Mouse (Mus musculus): Measurements from ENCODE around the gene Acap1. TPM values are rescaled to one million over a fixed set of nuclear protein-coding genes. Genes with fewer than 3 reads are reported as not detected.

The Acap1 gene
- polyA plus RNA-seq, 1 experiment from 2014 or later = 0.83 TPM

DNA sequence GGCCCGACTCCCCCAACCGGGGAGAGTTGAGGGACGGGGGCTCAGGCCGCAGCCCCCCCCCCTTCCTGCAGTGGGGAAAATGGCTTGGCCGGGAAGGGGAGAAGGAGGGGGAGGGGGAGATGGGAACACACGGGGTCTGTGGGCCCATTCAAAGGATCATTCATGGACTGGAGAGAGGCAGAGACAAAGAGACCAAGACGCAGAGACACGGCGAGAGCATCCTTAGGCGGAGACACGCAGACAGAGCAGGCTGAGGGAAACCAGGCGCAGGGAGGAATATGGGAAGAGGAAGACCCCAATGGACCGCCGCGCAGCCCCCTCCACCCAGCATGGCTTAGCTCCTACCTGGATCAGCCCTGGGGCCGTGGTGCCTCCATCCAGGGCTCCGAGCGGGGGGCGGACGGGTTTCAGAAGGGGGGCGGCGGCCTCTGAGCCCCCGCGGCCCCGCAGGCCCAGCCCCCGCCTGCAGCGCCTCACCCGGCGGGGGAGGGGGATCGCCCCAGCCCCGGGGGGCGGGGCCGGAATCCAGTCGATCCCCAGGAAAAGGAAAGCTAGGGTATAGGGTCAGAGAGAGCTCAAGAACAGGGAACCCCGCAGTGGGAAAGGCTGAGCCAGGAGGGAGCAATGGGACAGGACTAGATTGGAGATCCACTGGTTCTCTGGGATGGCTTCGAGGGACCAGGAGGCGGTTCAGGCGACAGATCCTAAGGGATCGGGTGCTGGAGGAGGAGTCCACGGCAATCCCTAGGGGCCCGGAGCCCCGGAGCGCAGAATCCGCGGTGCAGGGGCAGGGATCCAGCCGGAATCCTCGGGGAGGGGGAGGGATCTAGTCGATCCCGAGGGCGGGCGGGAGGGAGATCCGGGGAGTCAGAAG, 58.4 kb downstream of the Acap1 start:
- 1% methylated on average over 52 of the region's 52 CpGs for WGBS
- DNase-seq = peak; percentile 72
- peak overlapping the region; percentile 75 for H3K4me2 ChIP-seq

DNA sequence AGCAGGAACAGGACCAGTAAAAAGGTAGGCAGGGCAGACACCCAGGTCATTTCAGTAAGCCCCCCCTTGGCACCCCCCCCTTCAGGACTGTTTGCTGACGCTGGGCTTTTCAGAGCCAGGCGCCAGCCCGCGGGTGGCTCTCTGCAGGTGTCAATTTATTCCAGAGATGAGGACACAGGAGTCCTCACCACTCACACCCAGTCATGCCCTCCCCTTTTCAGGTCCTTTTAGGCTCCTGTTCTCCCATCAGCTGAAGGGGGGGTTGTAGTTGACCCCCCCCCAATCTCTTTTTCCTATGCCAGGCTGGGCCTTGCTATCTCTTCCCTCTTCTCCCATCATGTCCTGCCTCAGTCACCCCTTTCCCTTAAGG, 59.4 kb downstream of the Acap1 start:
- Histone ChIP-seq H3K27ac (ENCODE audit: low read depth) (no peak overlapping the region), H3K36me3 (ENCODE audit: insufficient read depth) (peaks cover 21% of the 10 kb centered on the region), H3K27me3 (ENCODE audit: insufficient read depth, low read length) (peaks cover 14% of the 10 kb centered on the region; the same call in 1 of the 2 replicates), H3K9ac (peak overlapping the region; percentile 20; the same call in 1 of the 2 replicates), H3K9me3 (ENCODE audit: low read depth, low read length) (no peaks in the 10 kb centered on the region), H3K4me2 (peak overlapping the region; percentile 75), H3K4me1 (ENCODE audit: insufficient read depth) (peaks cover 19% of the 10 kb centered on the region; the same call in 1 of the 2 replicates), H3K4me3 (ENCODE audit: low read depth, low read length) (peak overlapping the region; percentile 73)
- DNase-seq (no peak), ATAC-seq (ENCODE audit: insufficient read depth) (no peak)
- WGBS = 8% methylated on average over 3 of the region's 4 CpGs
- no peak for TF ChIP-seq CTCF (IDR thresholded peaks at IDR 0.05; ENCODE audit: low read depth)

More for the DNA sequence above, 58.4 kb downstream of the Acap1 start:
- H3K9ac ChIP-seq = peak overlapping the region; percentile 74
- peaks cover 19% of the 10 kb centered on the region; the same call in 1 of the 2 replicates for H3K4me1 ChIP-seq (ENCODE audit: insufficient read depth)
- H3K27me3 ChIP-seq (ENCODE audit: insufficient read depth, low read length) = peaks cover 14% of the 10 kb centered on the region; the same call in 1 of the 2 replicates
- H3K9me3 ChIP-seq (ENCODE audit: low read depth, low read length) = no peaks in the 10 kb centered on the region
- H3K36me3 ChIP-seq (ENCODE audit: insufficient read depth) = peaks cover 21% of the 10 kb centered on the region
- peak; percentile 3; the same call in 1 of the 2 replicates for ATAC-seq (ENCODE audit: insufficient read depth)
- peak overlapping the region; percentile 73 for H3K4me3 ChIP-seq (ENCODE audit: low read depth, low read length)
- H3K27ac ChIP-seq (ENCODE audit: low read depth) = peak overlapping the region; percentile 92
- no peak for TF ChIP-seq CTCF (IDR thresholded peaks at IDR 0.05; ENCODE audit: low read depth)

DNA sequence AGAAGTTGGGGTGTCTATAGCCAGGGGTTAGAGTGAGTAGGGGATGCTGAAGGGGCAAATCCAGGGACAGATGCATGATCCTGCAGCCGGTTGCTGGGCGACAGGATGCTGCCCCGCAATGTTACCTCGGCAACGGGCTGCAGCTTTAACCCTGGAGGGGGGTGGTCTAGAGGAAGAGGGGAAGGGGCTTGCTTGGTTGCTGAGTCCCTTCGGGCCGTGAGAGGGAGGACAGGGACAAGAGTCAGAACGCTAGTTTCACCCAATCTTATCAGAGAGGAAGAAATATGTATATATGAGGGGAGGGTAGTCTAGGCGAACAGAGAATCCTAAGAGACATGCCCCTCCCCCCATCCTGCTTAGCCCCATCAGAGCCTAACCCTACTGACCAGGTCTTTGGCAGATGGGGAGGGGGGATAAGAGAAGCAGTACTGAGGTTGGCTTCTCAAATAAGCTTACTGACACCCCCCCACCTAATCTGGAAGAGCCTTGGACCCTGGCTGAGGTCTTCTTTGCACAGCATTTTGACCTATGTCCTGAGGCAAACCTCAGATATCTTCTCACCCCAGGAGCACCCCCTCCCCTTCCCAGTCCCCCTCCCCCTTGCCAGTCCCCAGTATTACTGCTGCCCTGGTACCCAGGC, 59.9 kb downstream of the Acap1 start:
- Histone ChIP-seq H3K9ac (peak overlapping the region; percentile 20), H3K27ac (ENCODE audit: low read depth) (no peak overlapping the region), H3K36me3 (ENCODE audit: insufficient read depth) (peaks cover 21% of the 10 kb centered on the region), H3K9me3 (ENCODE audit: low read depth, low read length) (no peaks in the 10 kb centered on the region), H3K4me1 (ENCODE audit: insufficient read depth) (peaks cover 19% of the 10 kb centered on the region; the same call in 1 of the 2 replicates), H3K4me3 (ENCODE audit: low read depth, low read length) (peak overlapping the region; percentile 73; the same call in 1 of the 2 replicates), H3K27me3 (ENCODE audit: insufficient read depth, low read length) (peaks cover 14% of the 10 kb centered on the region; the same call in 1 of the 2 replicates), H3K4me2 (peak overlapping the region; percentile 75)
- DNase-seq = no peak
- ATAC-seq (ENCODE audit: insufficient read depth) = no peak
- WGBS = 8% methylated on average over 9 of the region's 9 CpGs
- TF ChIP-seq CTCF (IDR thresholded peaks at IDR 0.05; ENCODE audit: low read depth) = no peak

DNA sequence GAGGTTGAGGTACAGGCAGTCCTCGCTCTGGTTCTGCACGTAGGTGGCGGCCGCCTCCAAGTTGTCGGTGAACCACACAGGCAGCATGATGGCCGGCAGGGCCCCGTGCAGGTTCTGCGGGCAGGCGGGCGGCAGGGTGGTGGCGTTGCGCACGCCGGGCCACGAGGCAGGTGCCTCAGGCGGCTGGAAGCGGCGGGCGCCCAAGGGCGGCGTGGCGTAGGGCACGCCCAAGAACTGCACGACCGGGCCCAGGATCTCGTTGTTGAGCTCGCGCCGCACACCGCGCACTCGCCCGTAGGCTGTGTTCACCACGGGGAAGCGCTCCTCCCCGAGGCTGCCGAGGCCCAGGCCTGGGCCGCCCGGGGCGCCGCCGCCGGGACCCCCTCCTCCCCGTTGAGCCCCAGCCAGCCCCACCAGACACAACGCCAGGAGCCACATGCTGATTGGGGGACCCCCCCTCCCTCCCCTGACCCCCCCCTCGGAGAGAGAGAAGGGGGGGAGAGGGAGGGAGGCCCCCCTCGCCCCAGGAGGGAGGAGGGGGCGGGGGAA, 61.3 kb downstream of the Acap1 start:
- Histone ChIP-seq H3K9ac (peak overlapping the region; percentile 55), H3K27ac (ENCODE audit: low read depth) (no peak overlapping the region), H3K4me3 (ENCODE audit: low read depth, low read length) (peak overlapping the region; percentile 73), H3K4me2 (peak overlapping the region; percentile 75), H3K36me3 (ENCODE audit: insufficient read depth) (peaks cover 27% of the 10 kb centered on the region), H3K4me1 (ENCODE audit: insufficient read depth) (peaks cover 16% of the 10 kb centered on the region; the same call in 1 of the 2 replicates), H3K27me3 (ENCODE audit: insufficient read depth, low read length) (peaks cover 14% of the 10 kb centered on the region; the same call in 1 of the 2 replicates), H3K9me3 (ENCODE audit: low read depth, low read length) (no peaks in the 10 kb centered on the region)
- WGBS = 8% methylated on average over 46 of the region's 48 CpGs
- DNase-seq (peak; percentile 60), ATAC-seq (ENCODE audit: insufficient read depth) (no peak)
- no peak for TF ChIP-seq CTCF (IDR thresholded peaks at IDR 0.05; ENCODE audit: low read depth)

DNA sequence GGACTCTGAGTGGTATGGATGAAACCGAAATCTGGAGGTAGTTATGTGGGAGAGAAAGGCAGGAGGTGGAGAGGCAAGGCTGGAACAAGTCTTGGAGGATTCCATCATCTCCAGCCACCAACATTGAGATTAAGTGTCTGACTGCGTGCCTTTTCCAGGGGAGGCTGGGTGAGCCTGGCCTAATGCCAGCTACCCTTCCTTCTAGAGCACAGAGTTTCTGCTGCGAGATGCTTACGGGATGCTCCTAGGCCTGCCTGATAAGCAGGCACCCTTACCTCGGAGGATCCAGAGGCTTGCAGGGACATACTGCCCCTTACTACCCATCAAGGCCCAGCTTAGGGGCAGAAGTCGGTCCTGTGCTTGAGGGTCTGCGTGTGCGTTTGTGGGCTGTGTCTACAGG, 61.8 kb downstream of the Acap1 start:
- peak overlapping the region; percentile 55 for H3K9ac ChIP-seq
- DNase-seq (no peak), ATAC-seq (ENCODE audit: insufficient read depth) (no peak)
- peak overlapping the region; percentile 73 for H3K4me3 ChIP-seq (ENCODE audit: low read depth, low read length)
- H3K27me3 ChIP-seq (ENCODE audit: insufficient read depth, low read length) = peaks cover 14% of the 10 kb centered on the region; the same call in 1 of the 2 replicates
- H3K4me1 ChIP-seq (ENCODE audit: insufficient read depth) = peaks cover 16% of the 10 kb centered on the region; the same call in 1 of the 2 replicates
- H3K9me3 ChIP-seq (ENCODE audit: low read depth, low read length) = no peaks in the 10 kb centered on the region
- 51% methylated on average over 8 of the region's 8 CpGs for WGBS
- TF ChIP-seq CTCF (IDR thresholded peaks at IDR 0.05; ENCODE audit: low read depth) = no peak
- no peak overlapping the region for H3K27ac ChIP-seq (ENCODE audit: low read depth)
- peak overlapping the region; percentile 75 for H3K4me2 ChIP-seq
- peaks cover 32% of the 10 kb centered on the region for H3K36me3 ChIP-seq (ENCODE audit: insufficient read depth)

Small RNAs within 50 kb of the gene (microRNA-seq; reads per million reads assigned to microRNA genes)
- gene Mir6924 (ENCODE audit: borderline number of aligned reads) = not detected

Other genes with a start within 250 kb of the Acap1 start
- not detected in 2 replicates for gene Sox15, start 240.2 kb downstream of the Acap1 start, polyA plus RNA-seq (2014; fragmentation: Nextera tagmentation; extraction: Ambion mirVana)
- 29.4 and 32.2 TPM in 2 replicates for gene Mpdu1, start 232.9 kb downstream of the Acap1 start, polyA plus RNA-seq (2014; fragmentation: Nextera tagmentation; extraction: Ambion mirVana)
- gene Cd68, start 229.4 kb downstream of the Acap1 start, polyA plus RNA-seq (2014; fragmentation: Nextera tagmentation; extraction: Ambion mirVana) = 12.1 and 13.5 TPM in 2 replicates
- 695 and 712 TPM in 2 replicates for gene Eif4a1, start 223.1 kb downstream of the Acap1 start, polyA plus RNA-seq (2014; fragmentation: Nextera tagmentation; extraction: Ambion mirVana)
- gene Senp3, start 213.5 kb downstream of the Acap1 start, polyA plus RNA-seq (2014; fragmentation: Nextera tagmentation; extraction: Ambion mirVana) = 78.7 and 95.0 TPM in 2 replicates
- gene Tnfsf13, start 209.8 kb downstream of the Acap1 start, polyA plus RNA-seq (2014; fragmentation: Nextera tagmentation; extraction: Ambion mirVana) = 0.64 and 0.93 TPM in 2 replicates
- gene Tnfsf12, start 199.7 kb downstream of the Acap1 start, polyA plus RNA-seq (2014; fragmentation: Nextera tagmentation; extraction: Ambion mirVana) = 10.0 and 11.6 TPM in 2 replicates
- 4.4 and 5.3 TPM in 2 replicates for gene Tnfsfm13, start 199.4 kb downstream of the Acap1 start, polyA plus RNA-seq (2014; fragmentation: Nextera tagmentation; extraction: Ambion mirVana)
- gene Polr2a, start 136.9 kb downstream of the Acap1 start, polyA plus RNA-seq (2014; fragmentation: Nextera tagmentation; extraction: Ambion mirVana) = 50.4 and 50.5 TPM in 2 replicates
- gene Slc35g3, start 133.6 kb downstream of the Acap1 start, polyA plus RNA-seq (2014; fragmentation: Nextera tagmentation; extraction: Ambion mirVana) = 0.12 and 0.20 TPM in 2 replicates
- 2.5 TPM in 2 replicates for gene Zbtb4, start 129.6 kb downstream of the Acap1 start, polyA plus RNA-seq (2014; fragmentation: Nextera tagmentation; extraction: Ambion mirVana)
- 12.1 and 14.6 TPM in 2 replicates for gene Chrnb1, start 99.6 kb downstream of the Acap1 start, polyA plus RNA-seq (2014; fragmentation: Nextera tagmentation; extraction: Ambion mirVana)
- gene Fgf11, start 93.7 kb downstream of the Acap1 start, polyA plus RNA-seq (2014; fragmentation: Nextera tagmentation; extraction: Ambion mirVana) = 1.6 TPM in 2 replicates
- 4.3 and 5.0 TPM in 2 replicates for gene Tmem102, start 89.9 kb downstream of the Acap1 start, polyA plus RNA-seq (2014; fragmentation: Nextera tagmentation; extraction: Ambion mirVana)
- gene Gm39566, start 80.2 kb downstream of the Acap1 start, polyA plus RNA-seq (2014; fragmentation: Nextera tagmentation; extraction: Ambion mirVana) = not detected in 2 replicates
- gene Spem2, start 77.1 kb downstream of the Acap1 start, polyA plus RNA-seq (2014; fragmentation: Nextera tagmentation; extraction: Ambion mirVana) = not detected in 2 replicates
- gene Spem1, start 73.4 kb downstream of the Acap1 start, polyA plus RNA-seq (2014; fragmentation: Nextera tagmentation; extraction: Ambion mirVana) = not detected in 2 replicates
- gene Nlgn2, start 57.8 kb downstream of the Acap1 start, polyA plus RNA-seq (2014; fragmentation: Nextera tagmentation; extraction: Ambion mirVana) = 6.6 and 7.8 TPM in 2 replicates
- 443 and 457 TPM in 2 replicates for gene Tmem256, start 57.0 kb downstream of the Acap1 start, polyA plus RNA-seq (2014; fragmentation: Nextera tagmentation; extraction: Ambion mirVana)
- gene Plscr3, start 49.2 kb downstream of the Acap1 start, polyA plus RNA-seq (2014; fragmentation: Nextera tagmentation; extraction: Ambion mirVana) = 115 and 118 TPM in 2 replicates
- 5.9 and 6.1 TPM in 2 replicates for gene Tnk1, start 36.8 kb downstream of the Acap1 start, polyA plus RNA-seq (2014; fragmentation: Nextera tagmentation; extraction: Ambion mirVana)
- gene Tmem95, start 17.5 kb downstream of the Acap1 start, polyA plus RNA-seq (2014; fragmentation: Nextera tagmentation; extraction: Ambion mirVana) = not detected in 2 replicates
- 6.2 and 7.5 TPM in 2 replicates for gene Kctd11, start 14.1 kb downstream of the Acap1 start, polyA plus RNA-seq (2014; fragmentation: Nextera tagmentation; extraction: Ambion mirVana)
- gene 2810408A11Rik, start 5.4 kb upstream of the Acap1 start, polyA plus RNA-seq (2014; fragmentation: Nextera tagmentation; extraction: Ambion mirVana) = 11.3 and 14.1 TPM in 2 replicates
- gene Neurl4, start 5.5 kb upstream of the Acap1 start, polyA plus RNA-seq (2014; fragmentation: Nextera tagmentation; extraction: Ambion mirVana) = 12.5 and 13.1 TPM in 2 replicates
- 67.5 and 78.6 TPM in 2 replicates for gene Gps2, start 18.3 kb upstream of the Acap1 start, polyA plus RNA-seq (2014; fragmentation: Nextera tagmentation; extraction: Ambion mirVana)
- 1,945 and 2,006 TPM in 2 replicates for gene Eif5a, start 26.4 kb upstream of the Acap1 start, polyA plus RNA-seq (2014; fragmentation: Nextera tagmentation; extraction: Ambion mirVana)
- 4.7 and 6.1 TPM in 2 replicates for gene Ybx2, start 40.3 kb upstream of the Acap1 start, polyA plus RNA-seq (2014; fragmentation: Nextera tagmentation; extraction: Ambion mirVana)
- gene Slc2a4, start 52.6 kb upstream of the Acap1 start, polyA plus RNA-seq (2014; fragmentation: Nextera tagmentation; extraction: Ambion mirVana) = 14.9 and 19.0 TPM in 2 replicates
- 76.7 and 86.4 TPM in 2 replicates for gene Cldn7, start 69.2 kb upstream of the Acap1 start, polyA plus RNA-seq (2014; fragmentation: Nextera tagmentation; extraction: Ambion mirVana)
- gene Ctdnep1, start 85.6 kb upstream of the Acap1 start, polyA plus RNA-seq (2014; fragmentation: Nextera tagmentation; extraction: Ambion mirVana) = 25.4 and 28.3 TPM in 2 replicates
- gene Elp5, start 87.0 kb upstream of the Acap1 start, polyA plus RNA-seq (2014; fragmentation: Nextera tagmentation; extraction: Ambion mirVana) = 108 and 113 TPM in 2 replicates
- 444 and 455 TPM in 2 replicates for gene Gabarap, start 95.6 kb upstream of the Acap1 start, polyA plus RNA-seq (2014; fragmentation: Nextera tagmentation; extraction: Ambion mirVana)
- gene Phf23, start 100.2 kb upstream of the Acap1 start, polyA plus RNA-seq (2014; fragmentation: Nextera tagmentation; extraction: Ambion mirVana) = 41.1 and 42.8 TPM in 2 replicates
- gene Dvl2, start 105.1 kb upstream of the Acap1 start, polyA plus RNA-seq (2014; fragmentation: Nextera tagmentation; extraction: Ambion mirVana) = 36.2 and 40.8 TPM in 2 replicates
- 57.6 and 58.9 TPM in 2 replicates for gene Acadvl, start 119.9 kb upstream of the Acap1 start, polyA plus RNA-seq (2014; fragmentation: Nextera tagmentation; extraction: Ambion mirVana)
- gene Dlg4, start 121.4 kb upstream of the Acap1 start, polyA plus RNA-seq (2014; fragmentation: Nextera tagmentation; extraction: Ambion mirVana) = 5.9 and 7.4 TPM in 2 replicates
- not detected in 2 replicates for gene Asgr1, start 158.5 kb upstream of the Acap1 start, polyA plus RNA-seq (2014; fragmentation: Nextera tagmentation; extraction: Ambion mirVana)
- gene Asgr2, start 197.1 kb upstream of the Acap1 start, polyA plus RNA-seq (2014; fragmentation: Nextera tagmentation; extraction: Ambion mirVana) = 0.47 and 0.78 TPM in 2 replicates
- gene Mgl2, start 234.8 kb upstream of the Acap1 start, polyA plus RNA-seq (2014; fragmentation: Nextera tagmentation; extraction: Ambion mirVana) = 5.9 and 6.4 TPM in 2 replicates